Mouse (Mus musculus): ENCODE data around the gene Cnnm4. TPM values are rescaled to one million over a fixed set of nuclear protein-coding genes. Genes with fewer than 3 reads are reported as not detected.

Cnnm4 gene
- polyA plus RNA-seq, 1 experiment from 2014 or later = 11.4 TPM

Small RNA genes lying within 50 kb of the gene (microRNA-seq; reads per million reads assigned to microRNA genes)
- gene Gm47280 = not detected

Other genes starting within 250 kb of the Cnnm4 start
- 40.2 and 48.8 TPM in 2 replicates for gene Uggt1, start 226.9 kb upstream of the Cnnm4 start, polyA plus RNA-seq (2015; fragmentation: Nextera tagmentation; extraction: Ambion mirVana)
- gene Neurl3, start 196.9 kb upstream of the Cnnm4 start, polyA plus RNA-seq (2015; fragmentation: Nextera tagmentation; extraction: Ambion mirVana) = 1.4 and 2.0 TPM in 2 replicates
- 6.7 and 7.1 TPM in 2 replicates for gene Arid5a, start 163.9 kb upstream of the Cnnm4 start, polyA plus RNA-seq (2015; fragmentation: Nextera tagmentation; extraction: Ambion mirVana)
- 33.0 and 40.6 TPM in 2 replicates for gene Kansl3, start 102.4 kb upstream of the Cnnm4 start, polyA plus RNA-seq (2015; fragmentation: Nextera tagmentation; extraction: Ambion mirVana)
- 1.9 and 3.2 TPM in 2 replicates for gene Fer1l5, start 99.3 kb upstream of the Cnnm4 start, polyA plus RNA-seq (2015; fragmentation: Nextera tagmentation; extraction: Ambion mirVana)
- 62.9 and 67.6 TPM in 2 replicates for gene Lman2l, start 26.3 kb upstream of the Cnnm4 start, polyA plus RNA-seq (2015; fragmentation: Nextera tagmentation; extraction: Ambion mirVana)
- 4.3 and 5.0 TPM in 2 replicates for gene Cnnm3, start 40.2 kb downstream of the Cnnm4 start, polyA plus RNA-seq (2015; fragmentation: Nextera tagmentation; extraction: Ambion mirVana)
- 12.2 and 19.8 TPM in 2 replicates for gene Ankrd23, start 65.3 kb downstream of the Cnnm4 start, polyA plus RNA-seq (2015; fragmentation: Nextera tagmentation; extraction: Ambion mirVana)
- gene Gm42417, start 67.8 kb downstream of the Cnnm4 start, polyA plus RNA-seq (2015; fragmentation: Nextera tagmentation; extraction: Ambion mirVana) = 0.30 and 0.57 TPM in 2 replicates
- 31.0 and 33.8 TPM in 2 replicates for gene Ankrd39, start 75.8 kb downstream of the Cnnm4 start, polyA plus RNA-seq (2015; fragmentation: Nextera tagmentation; extraction: Ambion mirVana)
- gene Sema4c, start 86.7 kb downstream of the Cnnm4 start, polyA plus RNA-seq (2015; fragmentation: Nextera tagmentation; extraction: Ambion mirVana) = 19.1 and 21.2 TPM in 2 replicates
- 0.28 and 0.76 TPM in 2 replicates for gene Fam178b, start 211.6 kb downstream of the Cnnm4 start, polyA plus RNA-seq (2015; fragmentation: Nextera tagmentation; extraction: Ambion mirVana)
- 711 and 823 TPM in 2 replicates for gene Cox5b, start 219.8 kb downstream of the Cnnm4 start, polyA plus RNA-seq (2015; fragmentation: Nextera tagmentation; extraction: Ambion mirVana)
- 0.14 and 0.98 TPM in 2 replicates for gene 4933424G06Rik, start 238.5 kb downstream of the Cnnm4 start, polyA plus RNA-seq (2015; fragmentation: Nextera tagmentation; extraction: Ambion mirVana)
- gene Actr1b, start 242.8 kb downstream of the Cnnm4 start, polyA plus RNA-seq (2015; fragmentation: Nextera tagmentation; extraction: Ambion mirVana) = 116 and 117 TPM in 2 replicates

All from hindbrain, embryonic 16.5 days (tissue).